Mouse (Mus musculus): ENCODE results near the gene Usp7.

The Usp7 gene

GRCm38 (mm10) chr16:8791949-8792557 is at the start of gene Usp7:
Gene Usp7 (minus strand): TSS chr16:8792308.
- DNase-seq (ENCODE audit: low read depth) = no peak

GRCm38 (mm10) chr16:8840557-8840956 is 48.4 kb upstream of the Usp7 start:
- DNase-seq (ENCODE audit: low read depth) = no peak

- DNase-seq (ENCODE audit: low read depth) = no peak
These were observed 46.8 kb upstream of the Usp7 start for GRCm38 (mm10) chr16:8838921-8839320.

- no peak for DNase-seq (ENCODE audit: low read depth)
These were observed 45.5 kb upstream of the Usp7 start for GRCm38 (mm10) chr16:8837595-8837994.

GRCm38 (mm10) chr16:8836876-8837275 is 44.8 kb upstream of the Usp7 start:
- DNase-seq (ENCODE audit: low read depth) = no peak

- peak; percentile 14 for DNase-seq (ENCODE audit: low read depth)
These were observed 39.1 kb upstream of the Usp7 start for GRCm38 (mm10) chr16:8831241-8831640.

- DNase-seq (ENCODE audit: low read depth) = peak; percentile 49
These were observed 38.5 kb upstream of the Usp7 start for GRCm38 (mm10) chr16:8830431-8831211.

GRCm38 (mm10) chr16:8829564-8830359 is 37.7 kb upstream of the Usp7 start, which contains the start of gene 1810013L24Rik:
Gene 1810013L24Rik (plus strand): TSS chr16:8830100.
- DNase-seq (ENCODE audit: low read depth) = peak; percentile 97

GRCm38 (mm10) chr16:8828636-8829563 is 36.8 kb upstream of the Usp7 start:
- DNase-seq (ENCODE audit: low read depth) = no peak

GRCm38 (mm10) chr16:8827366-8827765 is 35.3 kb upstream of the Usp7 start:
- no peak for DNase-seq (ENCODE audit: low read depth)

GRCm38 (mm10) chr16:8823661-8824060 is 31.6 kb upstream of the Usp7 start:
- DNase-seq (ENCODE audit: low read depth) = peak; percentile 50

- no peak for DNase-seq (ENCODE audit: low read depth)
These were observed 30.5 kb upstream of the Usp7 start for GRCm38 (mm10) chr16:8822586-8822985.

GRCm38 (mm10) chr16:8821429-8821828 is 29.3 kb upstream of the Usp7 start:
- no peak for DNase-seq (ENCODE audit: low read depth)

GRCm38 (mm10) chr16:8817872-8818271 is 25.8 kb upstream of the Usp7 start:
- no peak for DNase-seq (ENCODE audit: low read depth)

GRCm38 (mm10) chr16:8810399-8811127 is 18.5 kb upstream of the Usp7 start:
- DNase-seq (ENCODE audit: low read depth) = peak; percentile 52

- DNase-seq (ENCODE audit: low read depth) = no peak
These were observed 14.6 kb upstream of the Usp7 start for GRCm38 (mm10) chr16:8806703-8807102.

- no peak for DNase-seq (ENCODE audit: low read depth)
These were observed 3.8 kb upstream of the Usp7 start for GRCm38 (mm10) chr16:8795906-8796305.

- DNase-seq (ENCODE audit: low read depth) = no peak
These were observed 2.8 kb upstream of the Usp7 start for GRCm38 (mm10) chr16:8794952-8795351.

- no peak for DNase-seq (ENCODE audit: low read depth)
These were observed 1.2 kb downstream of the Usp7 start for GRCm38 (mm10) chr16:8790886-8791285.

GRCm38 (mm10) chr16:8784753-8785152 is 7.4 kb downstream of the Usp7 start:
- no peak for DNase-seq (ENCODE audit: low read depth)

All from c-Kit-positive CD71-negative TER-119-negative erythroid progenitor cells, embryonic 14.5 days (primary cell).